Mouse (Mus musculus) thymus, postnatal 14 days (tissue): ENCODE measurements around the gene Noa1.

Experiments
- DNase-seq: peaks from one replicate; pipeline ENCODE4 v3.0.0; 2021

The Noa1 gene

DNA sequence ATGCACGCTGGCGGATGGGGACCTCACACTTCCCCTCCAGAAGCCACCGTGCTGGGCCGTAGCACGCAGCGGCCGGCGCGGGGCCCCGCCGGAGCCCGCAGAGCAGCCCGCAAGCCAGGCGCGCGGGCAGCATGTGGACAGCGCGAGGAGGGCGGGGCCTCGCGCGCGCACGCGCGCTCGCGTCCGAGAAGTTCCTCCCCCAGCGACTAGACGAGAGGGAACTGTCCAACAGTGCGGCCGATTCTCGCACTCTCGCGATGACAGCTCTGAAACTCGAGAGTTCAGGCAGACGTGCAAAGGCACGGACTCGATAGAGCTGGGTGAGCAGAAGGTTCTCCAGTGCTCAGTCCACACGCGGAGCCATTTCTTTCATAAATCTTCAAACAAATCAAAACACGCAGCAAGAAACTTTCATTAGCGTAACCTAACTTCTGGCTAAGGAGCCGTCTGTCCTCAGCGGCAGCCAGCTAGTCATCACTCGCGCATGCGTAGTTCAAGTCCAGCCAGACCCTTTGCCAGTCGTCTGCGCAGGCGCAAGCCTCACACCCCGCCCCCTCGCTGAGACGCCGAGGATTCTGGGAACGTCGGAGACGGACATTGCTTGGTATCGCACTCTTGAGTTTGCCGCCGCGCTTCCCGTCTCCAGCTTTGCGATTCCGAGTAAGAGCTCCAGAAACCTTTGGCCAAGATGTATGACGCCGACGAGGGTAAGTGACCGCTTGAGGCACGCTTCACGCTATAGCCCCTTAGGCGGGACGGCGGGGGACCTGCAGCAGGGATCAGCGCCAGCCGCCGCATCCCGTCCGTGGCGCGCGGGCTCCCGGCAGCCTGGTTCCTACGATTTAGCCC lies at the start of gene Noa1, which contains the start of gene Polr2b:
TSS of gene Noa1 (minus strand) at position 161 of the 849 bp plus-strand sequence.
TSS of gene Polr2b (plus strand) at position 224 of the 849 bp plus-strand sequence.
- DNase-seq = peak; percentile 99

DNA sequence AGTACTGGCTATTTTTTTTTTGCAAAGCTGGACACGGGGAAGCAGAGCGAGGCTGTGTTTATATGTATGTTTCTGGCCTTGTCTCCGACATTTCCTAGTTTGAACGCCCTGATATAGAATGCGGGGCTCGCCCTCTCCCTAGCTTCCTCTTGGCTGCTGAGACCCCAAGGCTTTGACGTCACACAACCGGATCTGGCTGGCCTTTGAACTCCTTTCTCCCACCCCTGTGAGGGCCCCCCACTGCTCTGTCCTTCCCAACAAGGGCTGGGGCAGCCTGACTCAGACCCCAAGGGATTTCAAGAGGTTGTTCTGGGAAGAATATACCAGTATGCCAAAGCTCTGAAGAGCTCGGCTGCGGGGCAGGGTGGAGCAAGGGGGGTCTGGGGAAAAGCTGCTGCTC lies 48.5 kb upstream of the Noa1 start:
- peak; percentile 56 for DNase-seq

DNA sequence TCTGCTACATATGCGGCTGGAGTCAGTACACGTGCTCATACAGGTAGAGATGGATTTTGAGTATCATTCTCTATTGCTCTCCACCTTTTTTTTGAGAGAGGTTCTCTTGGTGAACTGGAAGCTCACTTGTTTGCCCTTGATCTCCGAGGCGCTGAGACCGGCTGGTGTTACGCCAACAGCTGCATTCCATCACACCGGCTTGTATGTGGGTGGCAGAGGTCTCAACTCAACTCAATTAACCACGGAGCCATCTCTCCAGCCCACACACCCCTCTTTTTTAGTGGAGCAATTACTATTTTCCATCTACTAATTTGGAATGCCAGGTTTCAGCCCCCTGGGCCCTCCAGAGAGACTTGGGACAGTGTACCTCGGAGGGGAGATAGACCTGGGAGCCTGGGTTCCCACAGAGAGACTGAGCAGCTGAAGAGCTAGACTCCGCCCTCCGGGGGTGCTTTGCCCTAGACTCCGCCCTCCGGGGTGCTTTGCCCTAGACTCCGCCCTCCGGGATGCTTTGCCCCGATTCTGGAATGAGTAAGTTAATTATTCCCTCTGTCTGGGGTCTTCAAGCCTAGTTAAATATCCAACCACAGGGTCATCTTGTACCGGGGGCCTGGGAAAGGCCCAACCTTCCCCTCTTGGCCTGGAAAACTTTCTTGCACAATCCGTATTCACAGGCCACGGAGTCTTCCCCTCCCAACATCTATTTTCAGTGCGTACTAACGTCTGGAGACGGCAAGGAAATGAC lies 47.7 kb upstream of the Noa1 start:
- DNase-seq = peak; percentile 83

DNA sequence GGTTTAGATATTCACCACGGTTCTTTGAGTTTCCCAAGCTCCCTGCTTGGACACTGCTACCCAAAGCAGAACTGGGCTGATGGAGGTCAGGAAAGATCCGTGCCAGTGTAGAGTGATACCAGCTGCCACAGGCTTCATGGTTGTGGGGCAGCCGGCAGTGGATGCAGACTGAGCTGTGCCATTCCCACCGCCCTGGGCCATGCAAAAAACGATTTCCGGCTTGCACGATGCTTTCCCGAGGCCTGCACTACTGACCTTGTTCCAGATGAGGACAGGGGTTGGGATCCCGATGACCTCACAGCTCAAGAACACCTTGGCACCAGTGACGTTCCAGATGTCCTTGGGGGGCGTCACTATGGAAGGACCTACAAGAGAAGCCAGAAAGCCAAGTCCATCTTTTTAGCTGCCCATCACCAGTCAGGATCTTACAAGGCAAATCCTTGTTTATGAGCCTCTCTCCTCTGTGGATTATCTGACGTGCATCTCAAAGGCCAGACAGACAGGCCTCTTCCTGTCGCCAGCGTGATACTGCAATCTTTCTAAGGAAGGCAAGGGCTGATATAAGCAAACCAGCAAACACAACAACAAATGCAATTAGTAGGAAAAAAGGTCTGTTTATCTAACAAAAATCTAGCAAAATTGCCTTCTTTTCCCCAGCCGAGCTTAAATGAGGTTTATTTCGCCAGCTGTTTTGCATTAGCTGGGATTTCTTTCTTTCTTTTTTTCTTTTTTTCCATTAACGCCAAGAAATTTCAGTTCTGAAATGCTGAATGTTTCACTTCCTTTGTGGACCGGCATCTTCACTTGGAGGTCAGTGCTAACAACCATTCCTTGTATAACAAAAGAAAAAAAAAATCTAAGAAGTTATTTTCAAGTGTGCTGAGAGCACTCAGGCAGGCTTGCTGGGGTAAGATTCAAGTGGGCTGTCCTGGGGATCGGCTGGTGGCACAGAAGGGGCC lies 45.7 kb upstream of the Noa1 start:
- no peak for DNase-seq

DNA sequence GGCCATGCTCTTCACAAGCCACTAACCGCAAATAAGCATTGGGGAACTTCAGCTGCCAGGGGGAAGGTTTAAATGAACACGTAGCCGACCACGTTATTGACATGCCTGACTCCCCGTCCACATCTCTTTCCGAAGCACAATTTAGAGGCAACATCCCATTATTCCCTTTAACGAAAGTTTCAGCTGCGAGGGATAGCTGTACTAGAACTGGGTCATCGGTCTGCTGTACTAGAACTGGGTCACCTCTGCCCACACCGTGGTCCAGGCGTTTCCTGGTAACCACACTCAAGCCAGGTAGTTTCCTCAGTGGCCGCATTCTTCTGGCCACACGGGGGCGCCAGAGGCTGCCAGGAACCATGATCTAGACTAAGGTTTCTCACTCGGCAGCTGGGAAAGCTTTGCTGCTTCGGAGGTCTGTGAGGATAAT lies 44.5 kb upstream of the Noa1 start:
- peak; percentile 80 for DNase-seq

DNA sequence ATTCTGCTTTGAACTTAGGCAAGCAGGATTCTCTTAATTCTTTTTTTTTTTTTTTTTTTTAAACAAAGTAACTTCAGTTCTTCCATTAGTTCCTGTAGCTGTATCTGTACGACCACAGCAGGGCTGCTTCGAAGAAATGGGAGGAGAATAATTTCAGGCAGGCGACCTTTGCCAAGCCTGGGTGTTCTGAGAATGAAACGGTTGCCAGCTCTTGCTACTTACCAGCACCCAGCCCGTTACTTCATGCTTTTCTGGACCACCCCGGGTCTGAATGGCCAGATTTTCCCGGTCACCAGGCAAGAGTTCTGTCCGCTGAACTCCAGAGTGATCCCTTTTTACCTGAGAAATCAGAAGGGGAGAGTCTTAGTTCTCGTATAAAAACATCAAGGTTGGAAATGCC lies 41.8 kb upstream of the Noa1 start:
- no peak for DNase-seq

DNA sequence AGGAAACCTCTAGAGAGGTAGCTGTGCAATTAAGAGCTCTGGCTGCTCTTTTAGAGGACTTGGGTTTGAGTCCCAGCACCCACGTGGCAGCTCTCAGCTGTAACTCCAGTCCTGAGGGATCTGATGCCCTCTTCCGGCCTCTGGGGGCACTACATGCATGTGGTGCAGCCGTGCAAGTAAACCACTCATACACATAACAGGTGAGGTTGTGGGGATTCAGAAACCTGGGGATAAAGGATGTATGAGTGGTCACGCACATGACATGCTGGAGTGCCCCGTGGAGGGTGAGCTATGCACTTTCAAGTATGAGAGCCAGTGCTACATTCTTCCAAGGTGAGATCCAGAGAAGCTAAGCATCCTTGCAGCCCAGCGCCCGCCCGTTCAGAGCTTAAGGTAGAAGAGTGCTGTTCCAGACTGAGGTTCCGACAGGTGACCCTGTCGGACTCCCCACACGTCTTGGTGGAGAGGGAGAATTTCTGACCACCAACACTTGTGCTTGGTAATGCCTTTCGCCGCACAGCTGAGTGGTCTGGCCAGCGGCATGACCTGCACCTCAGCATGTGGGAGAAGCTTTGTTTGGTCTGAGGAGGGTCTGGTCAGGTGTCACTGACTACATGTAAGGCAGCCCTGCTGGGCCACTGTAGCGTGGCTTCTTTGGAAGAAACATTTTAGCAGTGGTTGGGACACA lies 40.2 kb upstream of the Noa1 start:
- no peak for DNase-seq

DNA sequence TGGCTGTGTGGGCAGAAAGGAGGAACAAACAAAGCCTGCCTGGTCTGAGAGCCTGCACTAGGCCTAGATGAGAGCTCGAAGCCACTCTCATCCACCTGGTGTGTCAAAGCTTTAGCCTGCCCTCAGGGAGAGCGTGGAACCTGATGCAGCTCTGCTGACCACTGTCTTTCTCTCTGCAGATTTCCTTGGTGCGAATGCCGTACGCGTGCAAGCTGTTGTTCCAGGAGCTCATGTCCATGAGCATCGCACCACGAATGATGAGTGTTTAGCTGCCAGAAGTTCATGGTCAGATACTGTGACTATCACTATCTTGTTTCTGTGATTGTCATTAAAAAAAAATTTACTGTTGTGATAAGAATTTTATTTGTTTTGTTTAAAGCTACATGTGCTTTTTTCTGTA lies 39.0 kb upstream of the Noa1 start:
- no peak for DNase-seq

DNA sequence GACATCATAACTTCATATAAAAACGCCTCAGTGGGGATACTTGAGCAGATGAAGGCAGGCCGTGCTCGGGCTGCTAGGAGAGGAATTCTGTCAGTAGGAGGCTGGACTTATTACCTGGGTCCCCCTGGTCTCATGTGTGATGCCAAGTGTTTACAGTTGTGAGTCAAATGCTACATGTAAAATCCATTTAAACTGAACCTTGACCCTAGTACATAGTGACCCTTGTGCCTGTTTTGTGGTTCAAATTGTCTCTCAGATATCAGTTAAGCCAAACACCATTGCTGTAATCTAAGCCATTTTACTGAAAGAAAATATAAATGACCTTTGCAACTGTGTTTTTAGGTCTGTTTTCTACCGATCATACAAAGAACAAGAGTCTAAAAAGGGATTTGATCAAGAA lies 30.1 kb upstream of the Noa1 start:
- no peak for DNase-seq

DNA sequence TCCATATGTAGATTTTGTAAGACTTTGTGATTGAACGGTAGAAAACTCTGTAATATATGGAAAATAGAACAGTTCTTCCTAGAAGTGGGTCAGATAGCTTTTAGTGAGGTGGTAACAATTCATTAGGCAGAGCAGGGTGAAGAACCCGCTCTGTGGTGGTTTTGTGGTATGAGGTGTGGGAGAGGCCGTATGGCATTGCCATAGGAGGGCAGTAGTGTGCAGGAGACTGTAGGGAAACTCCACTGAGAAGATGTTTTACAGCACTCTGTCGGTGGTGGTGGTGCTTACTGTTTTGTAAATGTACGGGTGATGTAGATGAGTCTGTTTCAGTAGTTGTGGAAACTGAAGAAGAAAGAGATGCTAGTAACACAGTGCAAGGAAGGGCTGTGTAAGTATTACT lies 20.3 kb upstream of the Noa1 start:
- no peak for DNase-seq

DNA sequence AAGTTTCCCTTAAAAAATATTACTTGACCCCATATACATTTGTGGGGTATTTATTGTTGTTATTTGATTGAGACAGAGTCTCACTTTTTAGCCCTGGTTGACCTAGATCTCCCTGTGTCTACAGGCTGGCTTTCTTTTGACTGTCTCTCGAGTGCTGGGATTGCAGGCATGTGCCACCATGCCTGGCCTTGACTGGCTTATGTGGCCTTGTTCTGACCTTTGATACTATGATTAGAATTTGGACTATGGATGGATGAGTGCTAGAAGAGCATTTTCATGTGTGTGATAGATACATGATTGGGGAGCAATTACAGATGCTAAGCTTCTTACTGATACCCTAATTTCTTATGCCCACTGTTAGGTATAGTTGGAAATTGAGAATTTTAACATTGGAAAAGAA lies 15.1 kb upstream of the Noa1 start:
- no peak for DNase-seq

DNA sequence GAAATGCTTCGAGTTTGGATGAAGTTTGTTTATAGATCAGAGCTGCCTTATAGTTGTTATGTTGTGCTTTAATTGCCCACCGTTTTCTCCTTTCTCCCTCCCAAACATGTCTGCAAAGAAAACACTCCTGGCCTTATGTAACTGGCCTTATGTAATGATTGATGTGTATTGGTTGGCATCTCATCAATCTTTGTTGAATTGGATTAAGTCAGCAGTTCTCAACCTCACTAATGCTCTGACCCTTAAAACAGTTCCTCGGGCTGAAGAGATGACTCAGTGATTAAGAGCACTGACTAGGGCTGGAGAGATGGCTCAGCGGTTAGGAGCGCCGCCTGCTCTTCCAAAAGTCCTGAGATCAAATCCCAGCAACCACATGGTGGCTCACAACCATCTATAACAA lies 5.1 kb upstream of the Noa1 start:
- DNase-seq = no peak

DNA sequence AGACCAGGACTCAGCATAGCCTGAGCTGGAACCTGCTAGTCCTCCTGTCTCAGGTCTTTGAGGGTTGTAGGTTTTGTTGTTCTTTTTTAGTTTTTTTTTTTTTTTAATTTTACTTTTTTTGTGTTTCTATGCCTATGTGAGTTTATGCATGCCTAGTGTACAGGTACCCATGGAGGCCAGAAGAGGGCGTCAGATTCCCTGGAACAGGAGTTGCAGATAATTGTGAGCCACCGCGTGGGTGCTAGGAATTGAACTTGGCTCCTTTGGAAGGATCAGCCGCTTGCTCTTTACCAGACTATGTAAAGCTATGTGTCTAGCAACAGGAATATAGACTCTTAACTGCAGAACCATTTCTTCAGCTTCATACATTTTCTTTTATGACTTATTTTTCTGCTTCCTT lies 4.3 kb upstream of the Noa1 start:
- no peak for DNase-seq

DNA sequence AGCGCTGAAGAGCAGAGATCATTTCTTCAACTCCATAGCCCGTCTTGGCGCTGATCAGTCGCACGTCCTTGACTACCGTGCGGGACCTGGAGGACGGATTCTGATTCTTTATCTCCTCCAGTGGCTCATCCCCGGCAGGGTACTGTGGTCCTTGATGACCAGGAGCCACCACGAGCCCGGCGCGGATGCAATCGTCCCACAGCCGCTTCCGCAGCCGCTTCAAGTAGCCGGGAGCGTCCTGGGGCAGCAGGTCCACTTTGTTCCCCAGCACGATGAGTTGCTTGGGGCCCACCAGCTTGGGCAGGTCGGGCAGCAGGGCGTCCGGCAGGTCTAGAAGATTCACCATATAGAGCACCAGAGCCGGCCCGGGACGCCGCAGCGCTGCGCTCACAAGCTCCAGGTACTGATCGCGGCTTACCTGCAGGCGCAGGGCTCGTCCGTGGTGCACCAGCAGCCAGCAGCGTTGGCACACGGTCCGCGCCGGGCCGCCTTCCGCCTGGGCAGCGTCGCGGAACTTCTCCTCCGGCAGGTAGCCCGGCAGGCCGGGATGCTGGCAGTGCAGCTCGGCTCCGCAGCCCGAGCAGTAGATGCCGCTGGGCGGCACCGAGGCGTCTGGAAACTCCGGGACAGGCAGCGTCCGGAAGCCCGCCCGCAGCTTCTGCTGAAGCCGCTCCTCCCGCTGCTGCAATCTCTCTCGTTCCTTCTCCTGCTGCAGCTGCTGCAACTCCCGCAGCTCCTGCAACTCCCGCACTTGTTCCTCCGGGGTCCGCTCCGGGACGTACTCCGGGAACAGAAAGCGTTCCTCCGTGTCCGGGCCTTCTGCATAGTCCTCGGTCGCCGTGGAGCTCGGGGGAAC lies 605 bp downstream of the Noa1 start:
- peak; percentile 65 for DNase-seq

DNA sequence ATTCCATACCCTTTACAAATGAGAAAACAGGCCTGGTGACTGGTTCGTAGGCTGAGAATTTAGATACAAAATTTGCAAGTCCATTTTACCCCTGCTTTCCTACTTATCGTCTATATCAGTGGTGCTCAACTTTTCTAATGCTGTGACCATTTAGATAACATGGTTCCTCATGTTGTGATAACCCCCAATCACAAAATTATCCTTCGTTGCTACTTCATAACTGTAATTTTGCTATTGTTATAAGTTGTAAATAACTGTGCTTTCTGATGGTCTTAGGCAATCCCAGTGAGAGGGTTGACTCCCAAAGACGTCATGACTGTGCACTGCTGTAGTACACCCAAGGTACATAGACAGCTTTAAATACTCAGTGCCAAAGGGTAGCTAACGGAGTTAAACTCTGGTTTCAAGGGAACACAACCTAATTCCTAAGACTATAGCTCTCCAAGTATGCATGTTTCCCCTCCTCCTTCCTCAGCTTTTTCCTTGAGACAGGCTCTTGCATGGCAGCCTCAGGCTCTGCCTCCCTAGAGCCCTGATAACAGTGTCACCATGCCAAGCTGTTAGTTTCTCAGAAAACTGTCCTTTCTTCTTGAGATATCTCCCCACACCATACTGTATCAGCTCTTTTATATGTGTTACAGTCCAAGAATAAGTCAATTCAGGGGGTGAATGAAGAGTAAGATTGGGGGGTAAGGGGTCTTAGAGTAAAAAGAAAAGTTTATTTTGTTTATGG lies 1.9 kb downstream of the Noa1 start:
- no peak for DNase-seq

DNA sequence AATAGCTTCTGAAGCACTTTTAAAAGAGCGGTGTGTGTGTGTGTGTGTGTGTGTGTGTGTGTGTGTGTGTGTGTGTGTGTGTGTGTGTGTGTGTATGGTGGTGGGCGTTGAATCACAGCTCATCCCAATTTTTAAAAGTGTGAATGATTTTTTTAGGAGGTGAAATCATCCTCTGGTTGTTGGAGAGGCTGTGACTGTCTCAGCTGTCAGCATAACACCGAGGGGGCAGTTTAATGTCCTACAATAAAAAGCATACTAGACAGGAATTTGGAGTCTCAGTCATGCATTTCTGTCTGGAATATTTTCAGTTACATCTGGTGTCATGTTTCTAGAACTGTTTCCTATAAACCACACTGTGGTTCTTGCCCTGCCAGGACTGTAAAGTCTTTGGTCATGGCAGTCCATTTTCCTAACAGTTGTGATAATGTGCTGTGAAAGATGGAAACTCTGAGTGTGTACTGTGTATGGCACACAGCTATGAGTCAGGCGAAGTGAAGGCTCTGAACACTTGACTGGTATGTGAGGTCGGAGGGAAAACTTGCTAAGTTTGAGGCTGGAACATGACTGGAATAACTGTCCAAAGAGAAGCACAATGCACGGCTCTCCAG lies 8.5 kb downstream of the Noa1 start:
- no peak for DNase-seq

DNA sequence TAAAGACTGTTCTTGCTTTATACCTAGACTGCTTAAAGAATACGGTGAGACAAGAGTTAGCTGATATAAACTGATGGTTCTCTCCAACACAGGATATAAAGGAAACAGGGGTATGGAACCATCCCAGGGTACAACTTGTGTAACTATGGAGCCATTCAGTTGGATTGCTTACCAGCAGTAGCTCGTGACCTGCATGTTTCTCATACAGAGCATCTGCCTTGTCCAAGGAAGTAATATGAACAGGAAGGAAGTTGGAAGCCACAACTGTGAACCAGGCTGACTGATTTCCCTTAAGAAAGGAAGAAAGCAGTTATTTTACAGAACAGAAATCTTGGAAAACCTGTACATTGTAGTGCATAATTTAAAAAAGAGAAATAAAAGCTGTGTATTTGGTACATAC lies 10.4 kb downstream of the Noa1 start:
- no peak for DNase-seq

DNA sequence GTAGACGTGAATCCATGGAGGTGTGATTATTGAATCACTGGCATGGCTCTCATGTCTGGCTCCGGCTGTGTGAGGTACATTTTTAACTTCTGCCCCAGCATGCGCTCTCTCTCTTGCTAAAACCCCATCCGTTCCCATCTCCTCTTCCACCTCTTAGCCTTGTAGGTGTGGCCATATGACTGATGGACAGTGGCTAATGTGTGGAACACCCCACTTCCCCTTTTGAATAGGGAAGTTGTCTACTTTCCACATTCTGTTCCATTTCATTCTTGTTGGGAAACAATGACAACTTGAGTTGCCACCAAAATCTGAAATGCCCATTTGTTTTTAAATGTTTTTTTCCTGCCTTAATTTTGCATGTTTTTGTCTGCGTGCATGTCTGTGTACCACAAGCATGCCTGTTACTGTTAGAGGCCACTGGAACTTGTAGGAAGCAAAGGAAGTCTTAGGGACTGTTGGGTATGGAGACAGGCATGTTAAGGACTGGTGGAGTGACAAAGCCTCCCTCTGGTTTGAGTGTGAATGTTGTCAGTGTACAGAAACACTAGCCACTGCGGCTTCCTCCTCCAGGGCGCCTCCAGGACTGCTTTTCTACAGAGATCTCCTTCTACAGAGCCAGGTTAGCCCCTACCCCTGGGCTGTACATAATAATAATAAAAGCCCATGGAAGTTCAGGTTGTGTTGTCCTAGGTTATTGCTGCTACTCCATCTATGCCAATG lies 16.9 kb downstream of the Noa1 start:
- DNase-seq = no peak

DNA sequence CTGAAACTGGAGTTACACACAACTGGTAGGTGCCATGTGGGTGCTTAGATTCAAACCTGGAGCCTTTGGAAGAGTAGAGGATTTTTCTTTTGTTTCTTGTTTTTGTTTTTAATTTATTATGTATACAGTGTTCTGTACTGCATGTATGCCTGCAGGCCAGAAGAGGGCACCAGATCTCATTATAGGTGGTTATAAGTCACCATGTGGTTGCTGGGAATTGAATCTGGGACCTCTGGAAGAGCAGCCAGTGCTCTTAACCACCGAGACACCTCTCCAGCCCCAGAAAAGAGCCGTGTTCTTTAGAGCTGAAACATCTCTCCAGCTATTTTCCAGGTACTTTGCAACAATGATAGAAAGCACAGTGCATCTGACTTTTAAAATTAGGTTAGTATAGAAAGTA lies 19.3 kb downstream of the Noa1 start:
- no peak for DNase-seq

DNA sequence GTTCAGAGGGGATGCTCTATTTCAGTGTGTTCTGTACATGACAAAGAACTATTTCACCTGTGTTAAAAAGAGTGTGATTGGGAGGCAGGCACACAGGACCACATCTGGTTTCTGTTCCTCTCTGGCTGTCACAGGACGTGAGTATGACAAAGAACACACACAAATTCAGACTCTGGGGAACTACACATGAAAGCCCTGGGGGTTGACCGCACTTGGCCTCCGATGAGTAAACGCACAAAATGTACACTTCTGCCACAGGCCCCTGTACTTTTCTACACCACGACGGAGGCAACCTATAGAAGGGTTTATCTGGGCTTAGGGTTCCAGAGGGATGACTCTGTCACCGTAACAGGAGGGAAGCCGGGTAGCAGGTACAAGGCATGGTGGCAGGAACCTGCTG lies 20.2 kb downstream of the Noa1 start:
- DNase-seq = no peak
